Mouse (Mus musculus) bone marrow, adult 2 months (tissue): ENCODE data around the gene Ahsg.

Experiments used
- CTCF ChIP-seq: fragments of 200-500 bp; IDR thresholded peaks from 2 replicates; pipeline ENCODE4 v1.5.1; 2011; ENCODE audit warnings: low read length, control low read depth; ENCODE audit not compliant: control insufficient read depth, insufficient read depth
- POLR2A ChIP-seq: fragments of 200-500 bp; IDR thresholded peaks from 2 replicates; pipeline ENCODE4 v1.6.1; 2011; ENCODE audit warnings: low read depth, mild to moderate bottlenecking, control low read depth, low read length, borderline replicate concordance; ENCODE audit not compliant: control insufficient read depth

GRCm38 (mm10) chr16:22919971-22920854 lies 29.1 kb downstream of the Ahsg start:
- TF ChIP-seq POLR2A (no peak), CTCF (no peak)
